Mouse (Mus musculus) layer of hippocampus, postnatal 14 days (tissue): ENCODE measurements at regions not wholly inside any gene's neighbourhood (a gene's known extent, or its start where the extent isn't known, plus 50 kb on each side); places are given as distances from the start of the nearest gene placed in this dataset.

ENCODE experiments used
- DNase-seq, 2 experiments: peaks; one replicate each; pipeline ENCODE4 v3.0.0; 2021 to 2022; ENCODE audit warnings: low spot score in 2 of 2, mixed read lengths in 1 of 2

- no peak for DNase-seq
These were observed 94.0 kb downstream of the Hes1 start for GRCm38 (mm10) chr16:30158184-30158583.

GRCm38 (mm10) chr16:30160399-30160798, 96.2 kb downstream of the Hes1 start:
- DNase-seq = no peak

GRCm38 (mm10) chr16:30163303-30163702, 99.1 kb downstream of the Hes1 start:
- no peak for DNase-seq

- no peak for DNase-seq
These were observed 101.5 kb downstream of the Hes1 start for GRCm38 (mm10) chr16:30165667-30166180.

GRCm38 (mm10) chr16:30171381-30172079, 95.8 kb downstream of the Cpn2 start:
- DNase-seq = peak in 1 of 2 experiments; percentile 46

- no peak for DNase-seq
These were observed 95.1 kb downstream of the Cpn2 start for GRCm38 (mm10) chr16:30172136-30172731.

- DNase-seq = peak in 1 of 2 experiments; percentile 49
These were observed 94.5 kb downstream of the Cpn2 start for GRCm38 (mm10) chr16:30172798-30173202.

GRCm38 (mm10) chr16:30173953-30174874, 93.1 kb downstream of the Cpn2 start:
- DNase-seq = no peak

GRCm38 (mm10) chr16:30176306-30176705, 91.0 kb downstream of the Cpn2 start:
- no peak for DNase-seq

GRCm38 (mm10) chr16:30177769-30178168, 89.5 kb downstream of the Cpn2 start:
- DNase-seq = no peak

GRCm38 (mm10) chr16:30178596-30178995, 88.7 kb downstream of the Cpn2 start:
- no peak for DNase-seq

- DNase-seq = no peak
These were observed 87.8 kb downstream of the Cpn2 start for GRCm38 (mm10) chr16:30179504-30179976.

GRCm38 (mm10) chr16:30181116-30181515, 86.2 kb downstream of the Cpn2 start:
- DNase-seq = no peak

- DNase-seq = peak; percentile 66 to 76
These were observed 82.6 kb downstream of the Cpn2 start for GRCm38 (mm10) chr16:30184591-30185265.

GRCm38 (mm10) chr16:30185707-30186106, 81.6 kb downstream of the Cpn2 start:
- DNase-seq = no peak

GRCm38 (mm10) chr16:30186201-30186700, 81.0 kb downstream of the Cpn2 start:
- no peak for DNase-seq

GRCm38 (mm10) chr16:30186701-30187270, 80.5 kb downstream of the Cpn2 start:
- no peak for DNase-seq

- no peak for DNase-seq
These were observed 79.9 kb downstream of the Cpn2 start for GRCm38 (mm10) chr16:30187400-30187799.

- DNase-seq = peak; percentile 83 to 89
These were observed 79.3 kb downstream of the Cpn2 start for GRCm38 (mm10) chr16:30187907-30188414.
